Mouse (Mus musculus) gastrocnemius, adult 18-20 months (tissue): ENCODE results near the gene Cacna1c. TPM values are rescaled to one million over a fixed set of nuclear protein-coding genes. Genes with fewer than 3 reads are reported as not detected.
"Not testable (repeated sequence)": the region's sequence is repeated elsewhere in the genome, so short reads cannot be mapped to it uniquely, and the experiment has no call there.

Experiments used
- DNase-seq: peaks from one replicate; pipeline ENCODE4 v3.0.0; 2021; ENCODE audit warnings: low spot score
- total RNA-seq, 2 experiments: library from RNA; stranded (reverse); gene quantifications; 2 replicates each; pipeline ENCODE4 v1.2.3; 2021

Gene Cacna1c
- total RNA-seq, 2 experiments from 2014 or later, result 0.98 to 1.7 TPM

DNA sequence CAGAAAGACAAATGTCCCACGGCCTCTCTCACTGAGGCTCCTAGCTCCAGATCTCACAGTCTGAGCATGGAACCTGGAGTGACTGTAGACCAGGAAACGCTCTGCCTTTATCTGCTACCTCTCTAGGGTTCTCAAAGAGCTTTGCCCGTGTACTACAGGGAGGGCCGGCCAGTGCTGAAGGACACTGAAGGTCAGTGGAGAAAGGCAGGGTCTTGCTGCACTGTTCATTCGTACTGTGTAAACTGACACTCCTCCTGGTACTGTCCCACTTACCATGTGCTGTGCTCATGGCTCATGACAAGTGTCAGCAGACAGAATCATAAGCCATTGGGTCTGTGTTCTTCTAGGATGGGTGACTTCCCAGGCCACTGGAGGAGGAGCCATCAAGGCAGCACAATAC lies 17.2 kb upstream of the Cacna1c start:
- no peak for DNase-seq

DNA sequence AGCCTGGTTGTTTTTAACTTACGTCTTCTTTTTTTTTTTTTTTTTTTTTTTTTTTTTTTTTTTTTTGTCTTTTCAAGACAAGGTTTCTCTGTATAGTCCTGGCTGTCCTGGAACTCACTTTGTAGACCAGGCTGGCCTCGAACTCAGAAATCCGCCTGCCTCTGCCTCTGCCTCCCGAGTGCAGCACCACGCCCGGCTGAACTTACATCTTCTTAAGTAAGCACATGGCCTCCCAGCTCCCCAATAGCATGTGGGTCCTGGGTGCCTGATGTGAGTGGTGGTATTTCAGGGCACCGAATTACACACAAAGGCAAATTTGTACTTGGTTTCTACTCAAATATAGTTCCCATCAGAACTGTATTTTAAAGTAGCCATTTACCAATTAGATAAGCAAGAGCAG lies 9.8 kb upstream of the Cacna1c start:
- not testable (repeated sequence) for DNase-seq

DNA sequence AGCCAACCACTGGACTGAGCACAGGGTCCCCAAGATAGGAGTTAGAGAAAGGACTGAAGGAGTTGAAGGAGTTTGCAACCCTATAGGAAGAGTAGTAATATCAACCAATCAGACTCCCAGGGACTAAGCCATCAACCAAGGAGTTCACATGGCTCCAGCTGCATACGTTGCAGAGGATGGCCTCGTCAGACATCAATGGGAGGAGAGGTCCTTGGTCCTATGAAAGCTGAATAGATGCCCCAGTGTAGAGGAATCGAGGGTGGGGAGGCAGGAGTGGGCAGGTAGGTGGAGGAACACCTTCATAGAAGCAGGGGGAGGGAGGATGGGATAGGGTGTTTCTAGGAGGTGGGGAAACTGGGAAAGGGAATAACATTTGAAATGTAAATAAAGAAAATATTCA lies 8.7 kb upstream of the Cacna1c start:
- DNase-seq, result no peak

DNA sequence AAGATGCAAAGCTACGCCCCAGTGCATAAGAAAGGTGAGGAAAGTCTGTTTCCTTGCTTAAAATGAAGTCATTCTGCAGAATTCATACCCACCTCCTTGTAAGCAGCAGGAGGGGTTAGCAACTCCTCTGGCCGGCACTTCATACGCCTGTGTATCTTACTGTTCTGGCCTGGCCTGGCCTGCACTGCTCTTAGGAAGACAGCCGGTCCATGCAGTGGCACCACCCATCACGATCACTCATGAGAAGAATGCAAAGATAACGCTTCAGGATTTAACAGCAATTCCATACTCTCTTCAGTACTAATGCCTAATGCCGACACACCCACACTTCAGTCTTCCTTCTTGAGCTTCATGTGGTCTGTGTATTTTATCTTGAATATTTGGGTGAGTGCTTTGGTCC lies 8.1 kb upstream of the Cacna1c start:
- no peak for DNase-seq

DNA sequence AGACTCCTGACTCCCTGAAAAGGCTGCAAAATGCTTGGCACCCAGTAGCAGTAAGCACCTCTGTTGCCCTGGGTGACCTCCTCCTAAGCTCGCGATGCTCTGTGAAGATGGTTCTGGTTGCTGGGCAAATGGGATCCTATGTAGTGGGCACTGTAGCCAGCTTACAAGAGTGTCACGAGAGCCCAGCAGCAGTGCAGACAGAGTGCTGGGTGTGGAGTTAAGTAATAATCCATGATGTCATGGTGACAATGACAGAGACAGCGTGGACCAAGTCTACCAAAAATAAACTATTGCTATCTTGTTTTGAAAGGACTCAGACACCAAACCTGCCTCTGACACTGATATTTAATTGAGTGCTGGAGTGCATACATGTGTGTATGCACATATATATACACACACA lies 5.4 kb upstream of the Cacna1c start:
- DNase-seq, result no peak

DNA sequence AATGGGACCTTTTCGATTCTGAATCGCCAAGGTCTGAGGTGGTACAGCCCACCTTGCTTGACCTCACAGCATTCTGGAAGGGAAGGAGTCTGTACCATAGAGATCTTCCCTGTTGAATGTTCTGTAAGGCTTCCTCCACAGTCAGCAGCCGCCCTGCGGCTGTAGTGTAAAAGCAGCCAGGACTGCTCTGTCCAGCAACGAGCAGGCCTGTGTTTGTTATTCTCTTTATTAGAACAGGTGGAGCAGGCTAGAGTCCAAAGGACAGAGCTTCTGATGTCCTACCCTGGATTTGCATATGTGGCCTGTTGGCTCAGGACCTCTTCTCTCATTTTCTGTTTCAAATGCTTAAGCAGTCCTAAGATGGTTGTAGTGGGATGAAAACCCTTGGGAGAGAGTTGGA lies 4.1 kb upstream of the Cacna1c start:
- no peak for DNase-seq

DNA sequence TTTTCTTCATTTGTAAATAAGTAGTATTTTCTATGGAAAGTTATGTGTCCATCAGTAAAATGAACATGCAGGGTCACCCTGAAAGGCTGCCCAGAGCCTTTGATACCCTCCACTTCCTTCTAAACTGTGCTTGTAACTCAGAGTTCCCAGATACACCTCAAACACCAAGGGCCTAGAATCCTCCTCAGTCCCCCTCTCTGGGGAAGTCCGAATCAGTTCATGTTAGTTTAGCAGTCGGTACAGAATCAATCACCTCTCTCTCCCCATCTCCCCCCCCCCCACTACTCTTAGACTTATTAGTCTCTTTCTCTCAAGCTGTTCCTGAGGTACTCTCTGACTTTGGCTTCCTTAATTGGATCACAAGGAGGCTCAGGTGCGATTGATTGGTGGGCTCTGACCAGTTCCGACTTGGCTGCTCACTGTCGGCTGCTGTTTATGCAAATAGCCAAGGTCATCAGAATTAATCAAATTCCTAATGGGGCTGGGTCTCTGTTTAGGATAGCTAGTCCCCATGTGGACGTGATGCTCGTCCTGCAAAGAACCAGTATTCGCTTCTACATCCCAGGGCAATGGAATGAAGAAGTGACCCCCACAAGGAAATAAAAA lies 3.2 kb upstream of the Cacna1c start:
- no peak for DNase-seq

DNA sequence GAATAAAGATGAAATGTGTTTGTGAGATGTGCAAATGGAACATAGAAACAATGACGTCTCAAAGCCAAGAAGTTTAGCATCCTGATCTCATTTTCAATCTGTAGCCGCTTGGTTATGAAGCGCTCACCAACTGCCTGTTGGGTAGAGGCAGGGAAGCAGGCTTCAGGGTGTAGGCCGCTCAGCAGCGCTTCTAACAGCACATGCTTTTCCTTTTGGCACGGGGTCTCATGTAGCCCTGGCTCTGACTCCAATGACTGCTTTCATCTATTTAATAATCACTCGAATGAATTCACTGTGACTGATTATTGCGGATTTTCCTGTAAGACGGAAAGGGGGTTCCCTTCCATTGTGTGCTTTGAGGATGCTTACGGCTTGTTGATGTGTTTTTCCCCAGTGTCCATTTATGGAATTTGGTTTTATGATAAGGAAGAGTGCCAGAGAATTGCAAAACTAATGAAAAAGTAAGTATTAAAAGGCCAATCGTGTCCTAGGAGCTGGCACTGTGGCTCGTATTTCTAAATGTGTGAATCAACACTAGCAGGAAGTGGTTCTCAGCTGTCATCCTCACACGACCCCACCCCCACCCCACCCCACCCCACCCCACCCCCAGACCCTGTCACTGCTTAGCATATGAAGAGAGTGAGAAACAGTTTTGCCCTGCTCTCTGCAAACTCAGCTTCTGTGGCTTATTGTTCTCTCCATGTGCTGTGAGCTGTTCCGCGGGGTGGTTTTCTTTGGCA lies 2.5 kb upstream of the Cacna1c start:
- DNase-seq, result peak; percentile 16

DNA sequence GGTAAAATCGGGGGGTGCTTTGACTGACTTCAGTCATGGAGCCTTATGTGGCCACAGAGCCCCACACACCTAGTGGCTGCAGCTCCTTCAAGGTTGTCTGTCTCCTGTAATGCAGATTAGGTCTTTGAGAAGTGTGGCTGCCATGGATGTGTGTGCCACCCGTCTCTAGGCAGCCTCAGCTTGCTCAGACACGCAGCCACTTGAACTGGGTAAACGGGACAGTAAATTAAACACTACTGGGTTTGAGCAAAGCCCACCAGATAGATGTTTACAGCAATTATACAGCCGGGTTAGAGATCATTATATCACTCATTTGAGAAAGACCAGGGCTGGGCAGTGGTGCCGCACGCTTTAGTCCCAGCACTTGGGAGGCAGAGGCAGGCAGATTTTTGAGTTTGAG lies 1.6 kb downstream of the Cacna1c start:
- no peak for DNase-seq

DNA sequence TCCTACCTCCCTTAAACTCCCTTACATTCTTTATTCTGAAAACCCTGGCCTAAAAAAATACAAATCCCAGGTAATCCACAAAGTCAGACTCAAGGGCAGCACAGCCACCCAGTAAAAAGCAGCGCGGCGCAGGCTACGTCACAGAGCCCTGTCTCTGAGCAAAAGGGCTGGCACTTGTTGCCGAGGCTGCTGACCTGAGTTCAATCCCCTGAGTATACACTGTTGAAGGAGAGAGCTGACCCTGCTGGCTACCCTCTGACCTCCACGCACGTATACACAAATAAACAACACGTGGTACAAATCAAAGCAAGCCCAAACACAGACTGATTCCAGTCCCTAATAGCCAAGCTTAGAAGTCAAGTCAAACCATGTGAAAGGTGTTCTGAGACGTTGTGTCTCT lies 2.1 kb downstream of the Cacna1c start:
- DNase-seq, result no peak

DNA sequence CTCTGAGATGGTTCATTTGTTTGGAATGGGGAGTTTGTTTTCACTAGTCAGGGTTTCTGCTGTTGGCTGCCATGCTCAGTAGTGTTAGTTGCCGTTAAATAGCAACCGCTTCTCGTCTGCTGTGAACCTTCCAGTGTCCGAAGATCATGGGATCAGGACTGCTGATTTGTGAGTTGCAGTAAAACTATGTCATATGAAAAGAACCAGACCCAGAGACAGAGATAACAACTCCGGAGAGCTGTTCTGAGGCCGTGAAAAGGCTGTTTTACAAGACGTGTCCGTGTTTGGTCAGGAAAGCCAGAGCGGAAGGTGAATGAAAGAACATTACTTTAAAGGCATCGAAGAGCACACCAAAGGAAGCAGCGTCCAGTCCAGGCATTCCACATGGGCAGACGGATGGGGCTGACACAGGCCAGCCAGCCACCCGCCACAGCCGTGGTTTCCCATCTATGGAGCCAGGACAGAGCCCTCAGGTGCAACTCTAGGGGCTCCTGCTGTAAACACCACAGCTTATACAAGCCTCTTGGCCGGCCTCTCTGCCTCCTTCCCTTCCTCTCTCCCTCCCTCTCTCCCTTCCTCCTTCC lies 2.6 kb downstream of the Cacna1c start:
- no peak for DNase-seq

DNA sequence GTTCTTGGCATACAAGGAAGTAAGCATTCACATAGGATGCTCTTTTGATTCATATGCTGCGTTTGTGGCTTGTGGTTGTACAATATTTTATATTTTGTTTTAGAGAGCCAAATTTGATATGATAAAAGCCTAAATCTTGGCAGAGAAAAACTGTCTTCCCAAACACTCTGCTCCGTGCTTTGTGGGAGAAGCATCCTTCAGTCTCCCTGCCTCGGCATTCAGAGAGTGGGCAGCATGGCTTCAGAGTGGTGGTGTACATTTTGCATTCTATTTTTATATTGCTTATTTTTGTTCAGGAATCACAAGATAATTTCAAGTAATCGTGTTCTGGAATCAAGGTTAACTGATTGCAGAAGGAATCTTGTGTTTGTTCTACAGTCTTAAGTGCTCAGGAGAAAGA lies 4.7 kb downstream of the Cacna1c start:
- DNase-seq, result no peak

DNA sequence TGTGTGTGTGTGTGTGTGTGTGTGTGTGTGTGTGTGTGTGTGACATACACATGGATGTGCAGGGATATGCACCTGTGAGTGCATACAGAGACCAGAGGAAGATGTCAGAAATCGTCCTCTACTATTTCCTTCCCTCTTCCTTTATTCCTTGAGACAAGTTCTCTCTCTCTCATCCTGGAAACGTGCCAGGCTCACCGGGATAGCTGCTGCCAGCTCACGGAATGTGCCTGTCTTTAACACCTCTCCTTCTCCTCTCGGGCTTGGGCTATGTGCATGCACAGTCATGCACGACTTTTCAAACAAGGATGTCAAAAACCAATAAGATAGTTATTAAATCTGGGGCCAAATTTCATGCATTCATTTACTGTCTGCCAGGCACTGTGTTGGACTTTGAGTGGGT lies 8.6 kb downstream of the Cacna1c start:
- DNase-seq, result no peak

DNA sequence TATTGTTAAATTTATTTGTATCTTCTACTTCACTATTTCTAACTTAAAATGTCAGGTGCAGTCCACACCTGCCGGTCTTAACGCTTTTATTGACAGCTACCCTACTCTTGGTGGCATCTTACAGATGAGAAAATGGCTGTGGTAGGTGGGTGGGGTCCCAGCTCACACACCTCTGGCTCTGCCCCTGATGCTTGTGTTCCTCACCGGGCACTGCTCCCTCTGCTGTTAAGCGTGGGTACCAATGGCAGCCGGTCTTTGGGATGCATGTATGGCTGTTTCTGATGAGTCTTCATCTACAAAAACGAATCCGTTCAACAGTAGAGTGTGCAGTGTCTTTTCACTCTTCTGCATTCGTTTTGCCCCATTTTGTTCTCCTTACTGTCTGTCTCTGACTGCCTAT lies 9.6 kb downstream of the Cacna1c start:
- no peak for DNase-seq

DNA sequence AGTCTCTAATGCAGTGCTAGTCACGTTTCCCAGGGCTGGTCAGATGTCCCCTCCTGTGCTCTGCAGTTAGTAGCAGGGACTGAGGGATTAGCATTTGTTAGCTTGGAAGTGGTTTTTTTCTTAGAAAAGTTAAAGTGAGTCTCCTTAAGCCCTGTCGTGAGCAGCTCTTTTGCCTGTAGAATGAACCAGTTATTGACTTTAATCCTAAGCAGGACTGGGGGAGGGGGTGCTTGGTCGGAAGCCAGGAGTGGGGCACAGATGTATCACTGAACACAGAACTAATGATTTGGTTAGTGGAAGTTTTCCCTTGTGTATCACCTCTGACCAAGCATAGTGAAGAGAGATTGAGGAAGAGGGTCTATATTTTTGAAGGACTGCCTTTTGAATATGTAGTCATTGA lies 12.4 kb downstream of the Cacna1c start:
- DNase-seq, result no peak

DNA sequence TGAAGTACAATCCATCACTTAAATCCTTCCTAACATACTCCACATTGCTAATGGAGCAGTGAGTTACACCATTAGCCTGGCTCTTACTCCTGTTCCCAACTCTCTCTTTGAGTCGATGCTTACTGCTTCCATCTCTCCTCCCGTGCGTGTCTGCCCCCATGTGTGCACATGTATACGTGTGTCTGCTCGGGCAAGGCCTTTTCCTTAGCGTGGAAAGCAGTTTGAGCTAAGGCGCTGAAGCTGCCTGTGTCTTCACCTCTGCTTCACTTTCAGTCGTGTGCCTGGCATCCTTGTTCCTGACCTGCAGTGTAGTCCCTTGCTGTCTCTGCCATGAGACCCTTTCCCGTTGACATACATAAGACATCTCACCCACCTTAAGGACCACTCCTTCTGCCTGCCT lies 14.0 kb downstream of the Cacna1c start:
- DNase-seq, result no peak

DNA sequence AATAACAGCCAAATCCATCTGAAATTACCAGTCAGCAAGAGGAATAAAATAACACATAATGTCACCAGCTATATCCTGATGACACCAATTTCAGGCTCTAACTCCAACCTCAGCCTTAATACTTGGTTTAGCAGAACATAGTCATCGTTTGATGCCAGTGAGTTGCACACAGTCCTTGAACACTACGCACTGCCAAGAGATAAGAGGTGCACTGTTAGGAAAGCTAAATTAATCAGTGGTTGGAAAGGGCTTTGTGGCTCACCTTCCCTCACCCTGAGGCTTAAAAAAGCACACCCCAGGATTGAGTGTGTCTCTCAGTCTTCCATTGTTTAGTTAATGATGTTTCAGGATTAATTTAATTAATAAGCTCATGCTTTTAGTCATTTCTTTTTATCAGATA lies 16.0 kb downstream of the Cacna1c start:
- no peak for DNase-seq

DNA sequence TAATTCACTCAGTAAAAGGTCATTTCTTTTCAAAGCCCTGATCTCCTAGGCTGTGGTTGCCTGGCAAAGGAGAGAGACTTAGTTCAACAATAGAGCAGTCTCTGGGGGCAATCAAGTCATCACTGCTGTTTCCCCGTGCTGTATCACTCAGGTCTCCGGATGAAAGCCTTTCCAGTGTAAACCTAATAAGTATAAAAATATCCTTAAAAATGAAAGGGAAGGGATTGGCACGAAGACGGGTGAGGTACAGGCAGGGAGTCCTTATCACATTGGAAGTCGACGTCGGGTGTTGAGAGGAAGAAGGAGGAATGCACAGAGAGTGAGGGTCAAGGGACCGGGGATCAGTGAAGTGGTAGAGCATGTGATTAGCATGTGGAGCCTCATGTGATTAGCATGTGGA lies 19.1 kb downstream of the Cacna1c start:
- no peak for DNase-seq

DNA sequence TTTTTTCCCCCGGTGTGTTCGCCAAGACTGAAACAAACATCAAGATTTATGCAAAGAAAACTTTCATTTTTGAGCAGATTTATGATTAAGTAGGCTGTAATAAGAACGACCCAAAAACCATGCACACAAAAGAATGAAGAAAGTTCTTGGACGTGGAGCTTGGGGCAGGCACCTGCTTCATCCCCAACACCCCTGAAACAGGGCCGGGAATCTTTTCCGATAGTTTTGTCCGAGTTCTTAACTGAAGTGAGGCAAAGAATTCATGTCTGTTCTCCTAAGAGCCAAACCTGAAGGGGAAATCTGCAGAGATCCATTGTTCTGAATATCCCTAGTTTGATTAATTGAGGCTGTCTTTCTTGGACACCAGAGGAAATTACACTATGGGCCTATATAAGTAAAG lies 20.1 kb downstream of the Cacna1c start:
- DNase-seq, result no peak

DNA sequence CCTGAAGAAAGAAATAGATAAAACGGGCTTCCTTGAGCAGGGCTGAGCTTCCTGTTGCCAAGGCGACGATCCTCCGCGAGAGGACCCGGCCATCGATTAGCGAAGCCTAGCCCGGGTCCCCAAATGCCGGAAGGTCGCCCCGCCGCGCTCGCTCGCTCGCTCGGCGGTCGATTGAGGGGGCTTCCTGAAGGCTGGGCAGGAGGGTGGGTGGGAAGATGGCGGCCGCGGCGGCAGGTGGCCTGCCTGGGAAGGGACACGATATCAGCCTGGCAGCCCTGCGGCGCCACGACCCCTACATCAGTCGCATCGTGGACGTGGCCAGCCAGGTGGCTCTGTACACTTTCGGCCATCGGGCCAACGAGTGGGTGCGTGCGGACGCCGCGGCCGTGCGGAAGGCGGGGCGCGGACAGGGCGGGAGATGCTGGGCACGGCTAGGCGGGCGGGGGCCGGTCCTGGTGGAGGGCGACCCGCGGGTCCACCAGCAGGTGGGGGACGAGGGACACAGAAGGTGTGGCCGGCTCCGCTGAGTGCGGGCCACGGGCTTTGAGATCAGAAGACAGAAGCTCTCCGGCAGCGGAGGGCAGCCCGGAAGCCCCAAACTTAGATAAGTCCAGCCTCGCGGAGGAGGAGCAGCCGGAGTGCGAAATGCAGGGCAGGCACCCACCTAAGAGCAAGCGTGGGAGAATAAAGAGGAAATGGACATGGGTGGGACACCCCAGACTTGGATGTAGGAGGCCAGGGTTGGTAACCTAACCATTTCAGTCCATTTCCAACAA lies 21.0 kb downstream of the Cacna1c start, which contains the start of gene Dcp1b:
Gene Dcp1b (plus strand): TSS at position 176 of the 776 bp plus-strand sequence.
- DNase-seq, result peak; percentile 82

DNA sequence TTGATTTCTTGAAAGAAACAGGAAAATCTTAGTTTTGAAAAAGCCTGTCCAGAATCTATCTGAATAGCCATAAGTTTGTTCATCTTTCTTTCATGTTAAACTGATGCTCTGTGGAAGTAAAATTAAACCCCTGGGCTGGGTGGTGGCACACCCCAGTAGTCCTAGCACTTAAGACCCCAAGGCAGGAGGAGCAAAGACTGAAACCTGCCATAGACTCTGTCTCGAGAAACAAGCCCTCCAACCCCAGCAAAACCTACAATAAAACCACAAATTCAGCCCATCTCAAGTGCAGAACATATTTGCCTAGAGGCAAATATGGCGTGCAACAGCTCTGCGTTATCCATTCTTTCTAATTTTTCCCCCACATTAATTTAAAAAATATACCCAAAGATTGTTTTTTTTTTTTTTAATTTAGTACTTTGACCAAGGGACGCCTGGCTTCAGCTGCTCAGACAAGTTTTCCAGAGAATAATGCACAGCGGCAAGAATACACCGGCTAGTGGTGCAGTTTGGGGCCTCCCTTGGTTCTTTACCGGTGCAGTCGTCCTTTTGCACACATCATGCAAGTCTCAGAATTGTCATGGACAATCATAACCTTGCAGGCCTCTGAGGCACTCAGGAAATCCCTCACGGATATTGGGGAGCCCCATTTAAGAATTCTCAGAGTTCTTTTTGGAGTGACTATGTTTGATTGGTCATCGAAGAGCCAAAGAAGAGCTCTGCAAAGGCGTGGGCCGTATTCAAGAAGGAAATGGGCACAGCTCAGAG lies 21.7 kb downstream of the Cacna1c start:
- no peak for DNase-seq

DNA sequence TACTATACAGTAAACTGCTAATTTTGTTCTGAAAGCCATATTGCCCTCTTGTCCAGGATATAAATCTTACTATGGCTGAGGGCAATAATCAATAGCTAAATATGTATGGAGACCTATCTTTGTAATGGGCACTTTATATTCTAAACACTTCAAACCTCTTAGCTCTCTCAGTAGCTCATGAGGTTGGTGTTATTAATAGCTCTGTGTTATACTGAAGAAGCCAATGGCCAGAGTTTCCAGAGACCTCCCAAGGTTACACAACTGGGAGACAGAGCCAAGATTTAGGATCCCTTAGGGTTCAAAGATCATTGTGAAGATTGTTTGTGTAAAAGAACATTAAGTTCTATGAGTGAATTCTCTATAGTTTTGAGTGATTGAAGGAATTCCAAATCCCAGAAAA lies 30.5 kb downstream of the Cacna1c start:
- no peak for DNase-seq
